Mouse (Mus musculus): ENCODE measurements around the gene Cavin4. TPM values are rescaled to one million over a fixed set of nuclear protein-coding genes. Genes with fewer than 3 reads are reported as not detected.
A peak's percentile ranks its signal among the peaks of the same experiment; 100 is the strongest.

Gene Cavin4
- polyA plus RNA-seq, 1 experiment from 2014 or later, result 0.05 TPM

- Histone ChIP-seq H3K27me3 (ENCODE audit: insufficient read depth, low read length) (no peaks in the 10 kb centered on the region), H3K9me3 (ENCODE audit: low read length) (no peaks in the 10 kb centered on the region), H3K4me1 (ENCODE audit: insufficient read depth) (no peaks in the 10 kb centered on the region), H3K27ac (ENCODE audit: low read depth) (no peak overlapping the region), H3K4me2 (ENCODE audit: low read depth, low read length) (no peak overlapping the region), H3K9ac (replicated peaks) (no peak overlapping the region), H3K4me3 (ENCODE audit: low read depth, low read length) (no peak overlapping the region), H3K36me3 (replicated peaks; ENCODE audit: insufficient read depth, low read length) (no peaks in the 10 kb centered on the region)
- DNase-seq, result no peak
- no peak for TF ChIP-seq EP300 (IDR thresholded peaks at IDR 0.05; ENCODE audit: low read depth)
- no peak for TF ChIP-seq CTCF (IDR thresholded peaks at IDR 0.05; ENCODE audit: low read depth)
- no peak for ATAC-seq
- WGBS (ENCODE audit: insufficient replicate concordance), result 80% methylated on average over 9 of the region's 9 CpGs
Observed at GRCm38 (mm10) chr4:48625836-48626235, 37.5 kb upstream of the Cavin4 start.

- no peak overlapping the region for H3K27ac ChIP-seq (ENCODE audit: low read depth)
- ATAC-seq (no peak), DNase-seq (no peak)
- 85% methylated on average over 13 of the region's 13 CpGs for WGBS (ENCODE audit: insufficient replicate concordance)
- no peaks in the 10 kb centered on the region for H3K27me3 ChIP-seq (ENCODE audit: insufficient read depth, low read length)
- H3K9ac ChIP-seq (replicated peaks), result no peak overlapping the region
- H3K36me3 ChIP-seq (replicated peaks; ENCODE audit: insufficient read depth, low read length), result no peaks in the 10 kb centered on the region
- no peaks in the 10 kb centered on the region for H3K4me1 ChIP-seq (ENCODE audit: insufficient read depth)
- TF ChIP-seq CTCF (IDR thresholded peaks at IDR 0.05; ENCODE audit: low read depth), result no peak
- no peak for TF ChIP-seq EP300 (IDR thresholded peaks at IDR 0.05; ENCODE audit: low read depth)
- H3K9me3 ChIP-seq (ENCODE audit: low read length), result no peaks in the 10 kb centered on the region
- H3K4me2 ChIP-seq (ENCODE audit: low read depth, low read length), result no peak overlapping the region
- no peak overlapping the region for H3K4me3 ChIP-seq (ENCODE audit: low read depth, low read length)
Observed at GRCm38 (mm10) chr4:48629445-48629844, 33.9 kb upstream of the Cavin4 start.

- H3K27ac ChIP-seq (ENCODE audit: low read depth), result no peak overlapping the region
- no peak overlapping the region for H3K9ac ChIP-seq (replicated peaks)
- DNase-seq, result no peak
- H3K9me3 ChIP-seq (ENCODE audit: low read length), result no peaks in the 10 kb centered on the region
- no peaks in the 10 kb centered on the region for H3K36me3 ChIP-seq (replicated peaks; ENCODE audit: insufficient read depth, low read length)
- no peak for ATAC-seq
- H3K4me3 ChIP-seq (ENCODE audit: low read depth, low read length), result no peak overlapping the region
- H3K27me3 ChIP-seq (ENCODE audit: insufficient read depth, low read length), result no peaks in the 10 kb centered on the region
- no peak for TF ChIP-seq EP300 (IDR thresholded peaks at IDR 0.05; ENCODE audit: low read depth)
- TF ChIP-seq CTCF (IDR thresholded peaks at IDR 0.05; ENCODE audit: low read depth), result no peak
- no peaks in the 10 kb centered on the region for H3K4me1 ChIP-seq (ENCODE audit: insufficient read depth)
- 72% methylated on average over 6 of the region's 6 CpGs for WGBS (ENCODE audit: insufficient replicate concordance)
- no peak overlapping the region for H3K4me2 ChIP-seq (ENCODE audit: low read depth, low read length)
Observed at GRCm38 (mm10) chr4:48633529-48633928, 29.8 kb upstream of the Cavin4 start.

- WGBS (ENCODE audit: insufficient replicate concordance), result 61% methylated on average over 2 of the region's 2 CpGs
- Histone ChIP-seq H3K4me2 (ENCODE audit: low read depth, low read length) (no peak overlapping the region), H3K27ac (ENCODE audit: low read depth) (no peak overlapping the region), H3K4me1 (ENCODE audit: insufficient read depth) (no peaks in the 10 kb centered on the region), H3K9ac (replicated peaks) (no peak overlapping the region), H3K4me3 (ENCODE audit: low read depth, low read length) (no peak overlapping the region), H3K36me3 (replicated peaks; ENCODE audit: insufficient read depth, low read length) (no peaks in the 10 kb centered on the region), H3K9me3 (ENCODE audit: low read length) (no peaks in the 10 kb centered on the region), H3K27me3 (ENCODE audit: insufficient read depth, low read length) (no peaks in the 10 kb centered on the region)
- TF ChIP-seq EP300 (IDR thresholded peaks at IDR 0.05; ENCODE audit: low read depth) (no peak), CTCF (IDR thresholded peaks at IDR 0.05; ENCODE audit: low read depth) (peak; percentile 49)
- ATAC-seq (no peak), DNase-seq (peak; percentile 35)
Observed at GRCm38 (mm10) chr4:48634058-48634457, 29.3 kb upstream of the Cavin4 start.

- H3K27me3 ChIP-seq (ENCODE audit: insufficient read depth, low read length), result no peaks in the 10 kb centered on the region
- ATAC-seq (no peak), DNase-seq (no peak)
- no peak overlapping the region for H3K4me2 ChIP-seq (ENCODE audit: low read depth, low read length)
- TF ChIP-seq EP300 (IDR thresholded peaks at IDR 0.05; ENCODE audit: low read depth) (no peak), CTCF (IDR thresholded peaks at IDR 0.05; ENCODE audit: low read depth) (no peak)
- H3K9me3 ChIP-seq (ENCODE audit: low read length), result no peaks in the 10 kb centered on the region
- no peak overlapping the region for H3K27ac ChIP-seq (ENCODE audit: low read depth)
- H3K4me3 ChIP-seq (ENCODE audit: low read depth, low read length), result no peak overlapping the region
- H3K4me1 ChIP-seq (ENCODE audit: insufficient read depth), result no peaks in the 10 kb centered on the region
- H3K9ac ChIP-seq (replicated peaks), result no peak overlapping the region
- WGBS (ENCODE audit: insufficient replicate concordance), result 91% methylated on average over 13 of the region's 13 CpGs
- no peaks in the 10 kb centered on the region for H3K36me3 ChIP-seq (replicated peaks; ENCODE audit: insufficient read depth, low read length)
Observed at GRCm38 (mm10) chr4:48636831-48637230, 26.5 kb upstream of the Cavin4 start.

- no peaks in the 10 kb centered on the region for H3K9me3 ChIP-seq (ENCODE audit: low read length)
- no peak overlapping the region for H3K4me2 ChIP-seq (ENCODE audit: low read depth, low read length)
- 82% methylated on average over 10 of the region's 10 CpGs for WGBS (ENCODE audit: insufficient replicate concordance)
- H3K27ac ChIP-seq (ENCODE audit: low read depth), result no peak overlapping the region
- no peaks in the 10 kb centered on the region for H3K27me3 ChIP-seq (ENCODE audit: insufficient read depth, low read length)
- H3K4me1 ChIP-seq (ENCODE audit: insufficient read depth), result no peaks in the 10 kb centered on the region
- TF ChIP-seq EP300 (IDR thresholded peaks at IDR 0.05; ENCODE audit: low read depth) (no peak), CTCF (IDR thresholded peaks at IDR 0.05; ENCODE audit: low read depth) (no peak)
- no peak overlapping the region for H3K9ac ChIP-seq (replicated peaks)
- no peak for DNase-seq
- no peaks in the 10 kb centered on the region for H3K36me3 ChIP-seq (replicated peaks; ENCODE audit: insufficient read depth, low read length)
- no peak overlapping the region for H3K4me3 ChIP-seq (ENCODE audit: low read depth, low read length)
- no peak for ATAC-seq
Observed at GRCm38 (mm10) chr4:48638132-48638531, 25.2 kb upstream of the Cavin4 start.

- Histone ChIP-seq H3K27ac (ENCODE audit: low read depth) (no peak overlapping the region), H3K27me3 (ENCODE audit: insufficient read depth, low read length) (no peaks in the 10 kb centered on the region), H3K4me2 (ENCODE audit: low read depth, low read length) (no peak overlapping the region), H3K9me3 (ENCODE audit: low read length) (no peaks in the 10 kb centered on the region), H3K4me1 (ENCODE audit: insufficient read depth) (no peaks in the 10 kb centered on the region), H3K4me3 (ENCODE audit: low read depth, low read length) (no peak overlapping the region), H3K36me3 (replicated peaks; ENCODE audit: insufficient read depth, low read length) (no peaks in the 10 kb centered on the region), H3K9ac (replicated peaks) (no peak overlapping the region)
- WGBS (ENCODE audit: insufficient replicate concordance), result 90% methylated on average over 17 of the region's 17 CpGs
- ATAC-seq (no peak), DNase-seq (no peak)
- TF ChIP-seq EP300 (IDR thresholded peaks at IDR 0.05; ENCODE audit: low read depth) (no peak), CTCF (IDR thresholded peaks at IDR 0.05; ENCODE audit: low read depth) (no peak)
Observed at GRCm38 (mm10) chr4:48639503-48639902, 23.8 kb upstream of the Cavin4 start.

Measured in liver, postnatal 0 days (tissue).